Mouse (Mus musculus) embryonic facial prominence, embryonic 15.5 days (tissue): ENCODE data around the gene Gkn1. TPM values are rescaled to one million over a fixed set of nuclear protein-coding genes. Genes with fewer than 3 reads are reported as not detected.

ENCODE experiments used
- ATAC-seq: fragments of 200-750 bp; cut with Nextera tagmentation; 2 replicates; pipeline ENCODE4 v1.8.0; 2017; ENCODE audit warnings: low read depth, moderate TSS enrichment; ENCODE audit not compliant: insufficient number of reproducible peaks, low FRiP score, low TSS enrichment
- H3K27ac ChIP-seq: fragments of 300-500 bp; sonication (generic); replicated peaks from 2 replicates; pipeline ENCODE4 v1.5.1; 2015; ENCODE audit warnings: mild to moderate bottlenecking, inconsistent platforms
- H3K27me3 ChIP-seq: fragments of 300-500 bp; sonication (generic); 2 replicates; pipeline ENCODE4 v1.6.1; 2015; ENCODE audit warnings: inconsistent platforms
- H3K36me3 ChIP-seq: fragments of 300-500 bp; sonication (generic); 2 replicates; pipeline ENCODE4 v1.6.1; 2015; ENCODE audit warnings: mild to moderate bottlenecking, inconsistent platforms
- H3K4me1 ChIP-seq: fragments of 300-500 bp; sonication (generic); 2 replicates; pipeline ENCODE4 v1.6.1; 2015; ENCODE audit warnings: inconsistent platforms
- H3K4me2 ChIP-seq: fragments of 300-500 bp; sonication (generic); replicated peaks from 2 replicates; pipeline ENCODE4 v1.6.1; 2015; ENCODE audit warnings: mild to moderate bottlenecking, inconsistent platforms
- H3K4me3 ChIP-seq: fragments of 300-500 bp; sonication (generic); replicated peaks from 2 replicates; pipeline ENCODE4 v1.5.1; 2015; ENCODE audit warnings: mild to moderate bottlenecking, inconsistent platforms
- H3K9ac ChIP-seq: fragments of 300-500 bp; sonication (generic); 2 replicates; pipeline ENCODE4 v1.6.1; 2015; ENCODE audit warnings: inconsistent platforms
- H3K9me3 ChIP-seq: fragments of 300-500 bp; sonication (generic); replicated peaks from 2 replicates; pipeline ENCODE4 v1.6.1; 2016; ENCODE audit warnings: inconsistent platforms
- WGBS: fragments of 180-500 bp; shearing (Covaris S2); methylation state at CpG from one replicate; pipeline ENCODE4 v1.1.7; 2015; 5-methylcytosine and 5-hydroxymethylcytosine counted together
- polyA plus RNA-seq: library from polyadenylated mRNA; unstranded; fragments of >200 nt; fragmentation: Nextera tagmentation; extraction: Ambion mirVana; gene quantifications from 2 replicates; pipeline ENCODE4 v1.2.1, GENCODE M21; 2015

The Gkn1 gene
- polyA plus RNA-seq, 1 experiment from 2014 or later = 0.13 TPM

GRCm38 (mm10) chr6:87373057-87373456 is 22.3 kb upstream of the Gkn1 start, which contains the start of gene Gkn2:
Gene Gkn2 (plus strand): TSS chr6:87373357.
- no peak for ATAC-seq
- no peaks in the 10 kb centered on the region for H3K36me3 ChIP-seq
- no peaks in the 10 kb centered on the region for H3K4me1 ChIP-seq

GRCm38 (mm10) chr6:87369223-87369622 is 18.5 kb upstream of the Gkn1 start:
- 89% methylated on average over 5 of the region's 5 CpGs for WGBS
- ATAC-seq = no peak

More at GRCm38 (mm10) chr6:87373057-87373456, 22.3 kb upstream of the Gkn1 start, which contains the start of gene Gkn2:
- H3K9ac ChIP-seq = no peak within 1 kb of the TSS
- WGBS = 85% methylated on average over 9 of the region's 9 CpGs
- no peaks in the 10 kb centered on the region for H3K27me3 ChIP-seq
- H3K27ac ChIP-seq = no peak within 1 kb of the TSS
- H3K9me3 ChIP-seq = no peaks in the 10 kb centered on the region
- H3K4me2 ChIP-seq = no peak within 1 kb of the TSS
- H3K4me3 ChIP-seq = no peak within 1 kb of the TSS

GRCm38 (mm10) chr6:87354441-87354840 is 3.7 kb upstream of the Gkn1 start:
- no peaks in the 10 kb centered on the region for H3K9me3 ChIP-seq
- 63% methylated on average over 5 of the region's 5 CpGs for WGBS

More at GRCm38 (mm10) chr6:87369223-87369622, 18.5 kb upstream of the Gkn1 start:
- no peaks in the 10 kb centered on the region for H3K9me3 ChIP-seq
- H3K4me1 ChIP-seq = no peaks in the 10 kb centered on the region
- no peaks in the 10 kb centered on the region for H3K36me3 ChIP-seq
- no peak overlapping the region for H3K27ac ChIP-seq
- no peak overlapping the region for H3K9ac ChIP-seq
- H3K4me3 ChIP-seq = no peak overlapping the region
- H3K4me2 ChIP-seq = no peak overlapping the region
- no peaks in the 10 kb centered on the region for H3K27me3 ChIP-seq

GRCm38 (mm10) chr6:87335935-87336295 is 14.8 kb downstream of the Gkn1 start:
- H3K4me1 ChIP-seq = peaks cover 17% of the 10 kb centered on the region
- H3K27me3 ChIP-seq = no peaks in the 10 kb centered on the region
- ATAC-seq = no peak
- no peaks in the 10 kb centered on the region for H3K9me3 ChIP-seq
- H3K27ac ChIP-seq = no peak overlapping the region
- peak overlapping the region; percentile 88 for H3K4me3 ChIP-seq
- no peak overlapping the region for H3K9ac ChIP-seq
- H3K36me3 ChIP-seq = no peaks in the 10 kb centered on the region
- 25% methylated on average over 6 of the region's 6 CpGs for WGBS
- H3K4me2 ChIP-seq = peak overlapping the region; percentile 62; the same call in 1 of the 2 replicates

More at GRCm38 (mm10) chr6:87354441-87354840, 3.7 kb upstream of the Gkn1 start:
- Histone ChIP-seq H3K36me3 (no peaks in the 10 kb centered on the region), H3K27me3 (no peaks in the 10 kb centered on the region), H3K9ac (no peak overlapping the region), H3K4me1 (no peaks in the 10 kb centered on the region), H3K4me3 (no peak overlapping the region), H3K27ac (no peak overlapping the region), H3K4me2 (no peak overlapping the region)
- ATAC-seq = no peak

GRCm38 (mm10) chr6:87335091-87335934 is 15.4 kb downstream of the Gkn1 start, which contains the start of gene Antxr1:
Gene Antxr1 (minus strand): TSS chr6:87335821.
- Histone ChIP-seq H3K4me2 (peak within 1 kb of the TSS; percentile 62), H3K9ac (peak within 1 kb of the TSS; percentile 79), H3K27ac (peak within 1 kb of the TSS; percentile 98), H3K4me1 (peaks cover 23% of the 10 kb centered on the region), H3K9me3 (no peaks in the 10 kb centered on the region), H3K4me3 (peak within 1 kb of the TSS; percentile 88), H3K27me3 (no peaks in the 10 kb centered on the region), H3K36me3 (no peaks in the 10 kb centered on the region)
- ATAC-seq = peak; percentile 56; the same call in 1 of the 2 replicates
- under 1% methylated on average over 54 of the region's 54 CpGs for WGBS

- H3K4me2 ChIP-seq = peak overlapping the region; percentile 62
- peaks cover 31% of the 10 kb centered on the region for H3K4me1 ChIP-seq
- ATAC-seq = no peak
- H3K27me3 ChIP-seq = no peaks in the 10 kb centered on the region
- peak overlapping the region; percentile 88 for H3K4me3 ChIP-seq
- peak overlapping the region; percentile 98 for H3K27ac ChIP-seq
- 5% methylated on average over 11 of the region's 11 CpGs for WGBS
- H3K36me3 ChIP-seq = no peaks in the 10 kb centered on the region
- peak overlapping the region; percentile 79 for H3K9ac ChIP-seq
- no peaks in the 10 kb centered on the region for H3K9me3 ChIP-seq
These were observed 16.2 kb downstream of the Gkn1 start for GRCm38 (mm10) chr6:87334361-87335090.

GRCm38 (mm10) chr6:87332380-87332779 is 18.4 kb downstream of the Gkn1 start:
- Histone ChIP-seq H3K9me3 (no peaks in the 10 kb centered on the region), H3K4me2 (peak overlapping the region; percentile 62), H3K4me3 (peak overlapping the region; percentile 88), H3K27me3 (no peaks in the 10 kb centered on the region), H3K36me3 (no peaks in the 10 kb centered on the region), H3K9ac (no peak overlapping the region), H3K27ac (no peak overlapping the region), H3K4me1 (peaks cover 44% of the 10 kb centered on the region)
- ATAC-seq = no peak
- WGBS = 26% methylated on average over 2 of the region's 2 CpGs

GRCm38 (mm10) chr6:87328265-87329173 is 22.2 kb downstream of the Gkn1 start:
- Histone ChIP-seq H3K4me2 (no peak overlapping the region), H3K36me3 (no peaks in the 10 kb centered on the region), H3K27me3 (no peaks in the 10 kb centered on the region), H3K4me3 (no peak overlapping the region), H3K27ac (0 out of 2 replicates have a peak overlapping the region, but pooled peaks have one; percentile 23), H3K9me3 (no peaks in the 10 kb centered on the region), H3K4me1 (peaks cover 48% of the 10 kb centered on the region), H3K9ac (no peak overlapping the region)
- 73% methylated on average over 22 of the region's 22 CpGs for WGBS
- peak; percentile 55; the same call in 1 of the 2 replicates for ATAC-seq

- H3K4me1 ChIP-seq = peaks cover 43% of the 10 kb centered on the region
- no peaks in the 10 kb centered on the region for H3K27me3 ChIP-seq
- ATAC-seq = no peak
- no peak overlapping the region for H3K27ac ChIP-seq
- H3K36me3 ChIP-seq = no peaks in the 10 kb centered on the region
- no peaks in the 10 kb centered on the region for H3K9me3 ChIP-seq
- no peak overlapping the region for H3K4me2 ChIP-seq
- no peak overlapping the region for H3K4me3 ChIP-seq
- WGBS = 78% methylated on average over 2 of the region's 2 CpGs
- H3K9ac ChIP-seq = no peak overlapping the region
These were observed 23.8 kb downstream of the Gkn1 start for GRCm38 (mm10) chr6:87326932-87327331.

- H3K9me3 ChIP-seq = no peaks in the 10 kb centered on the region
- ATAC-seq = no peak
- WGBS = 90% methylated on average over 2 of the region's 2 CpGs
- H3K27me3 ChIP-seq = no peaks in the 10 kb centered on the region
- no peak overlapping the region for H3K4me3 ChIP-seq
- H3K9ac ChIP-seq = no peak overlapping the region
- no peak overlapping the region for H3K27ac ChIP-seq
- H3K4me1 ChIP-seq = peaks cover 14% of the 10 kb centered on the region; the same call in 1 of the 2 replicates
- H3K36me3 ChIP-seq = no peaks in the 10 kb centered on the region
- H3K4me2 ChIP-seq = no peak overlapping the region
These were observed 27.4 kb downstream of the Gkn1 start for GRCm38 (mm10) chr6:87323381-87323780.
